23 mouse cellular contexts compared by ENCODE assay signal in the genomic region with DNA sequence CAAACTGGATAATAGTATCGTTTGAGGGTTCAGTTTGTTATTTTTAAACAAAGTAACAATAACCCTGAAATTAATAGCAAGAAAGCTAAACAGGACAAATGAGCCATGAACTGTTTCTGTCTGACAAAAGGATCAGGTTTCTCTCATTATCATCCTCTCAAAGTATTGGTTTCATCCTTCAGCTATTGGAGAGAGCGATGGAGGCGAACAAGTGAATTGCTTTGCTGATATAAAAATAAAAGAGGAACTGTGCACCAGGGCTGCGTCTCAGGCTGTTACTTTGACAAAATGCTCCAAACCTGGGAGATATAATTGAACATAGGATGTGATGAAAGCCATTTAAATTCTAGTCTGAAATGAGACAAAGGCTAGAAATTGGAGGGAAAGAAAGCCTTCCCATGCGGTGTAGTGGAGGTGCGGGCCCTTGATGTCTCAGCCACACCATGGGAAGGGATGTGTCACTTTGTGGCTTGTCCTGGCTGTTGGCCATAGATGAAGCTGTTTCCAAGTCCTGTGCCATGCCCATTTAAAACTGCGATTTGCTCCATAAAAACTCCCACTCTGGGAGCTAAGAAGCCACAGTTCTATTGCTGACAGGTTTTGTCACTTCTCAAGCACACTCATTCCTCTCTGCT.
DNase-seq lines count a peak whose midpoint lies in the region; ATAC-seq lines count a peak whose summit lies in the region.
"Had no signal": no experiment of that assay in that cellular context is flagged by ENCODE, and none has a peak within 500 bp of the region (broad histone marks: within the 10 kb centered on the region; RNA-seq: fewer than 3 reads in every experiment).

No protein-coding gene starts in this region.

- H3K36me3 ChIP-seq in kidney, embryonic 14.5 days (ENCODE audit: control insufficient read depth, insufficient read depth, low read length), result no peaks in the 10 kb centered on the region
- H3K36me3 ChIP-seq in kidney, embryonic 16.5 days (ENCODE audit: insufficient read depth, low read length), result no peaks in the 10 kb centered on the region
- H3K36me3 ChIP-seq: embryonic facial prominence, embryonic 13.5 days; embryonic facial prominence, embryonic 15.5 days; forebrain, embryonic 10.5 days; forebrain, embryonic 12.5 days had no signal

- peak; percentile 68 for ATAC-seq in kidney, embryonic 14.5 days (ENCODE audit: low FRiP score, low TSS enrichment)
- ATAC-seq in kidney, embryonic 16.5 days (ENCODE audit: low FRiP score, low TSS enrichment), result peak; percentile 64; the same call in 1 of the 2 replicates
- ATAC-seq: forebrain, embryonic 14.5 days; forebrain, embryonic 16.5 days had no signal

- H3K27me3 ChIP-seq in kidney, embryonic 14.5 days (ENCODE audit: control insufficient read depth, insufficient read depth, low read length), result no peaks in the 10 kb centered on the region
- H3K27me3 ChIP-seq in kidney, embryonic 16.5 days (ENCODE audit: insufficient read depth, low read length), result no peaks in the 10 kb centered on the region
- H3K27me3 ChIP-seq: embryonic facial prominence, embryonic 13.5 days; embryonic facial prominence, embryonic 15.5 days; forebrain, embryonic 12.5 days had no signal

- intact Hi-C loops in left cerebral cortex, postnatal 4 days (cut with DNase I), result no loop called here

- no peak overlapping the region for H3K4me3 ChIP-seq in kidney, embryonic 14.5 days (ENCODE audit: low read length)
- no peak overlapping the region for H3K4me3 ChIP-seq in kidney, embryonic 16.5 days (ENCODE audit: low read length)
- H3K4me3 ChIP-seq: embryonic facial prominence, embryonic 13.5 days; embryonic facial prominence, embryonic 15.5 days; erythroblast, embryonic 14.5 days; forebrain, embryonic 10.5 days; forebrain, embryonic 12.5 days had no signal

- no peak overlapping the region for H3K9ac ChIP-seq in kidney, embryonic 14.5 days (ENCODE audit: low read depth, low read length)
- H3K9ac ChIP-seq in kidney, embryonic 16.5 days (replicated peaks; ENCODE audit: low read length), result no peak overlapping the region
- H3K9ac ChIP-seq: embryonic facial prominence, embryonic 13.5 days; embryonic facial prominence, embryonic 15.5 days; forebrain, embryonic 12.5 days had no signal

- no peak overlapping the region for H3K4me2 ChIP-seq in kidney, embryonic 14.5 days (replicated peaks; ENCODE audit: low read depth, low read length)
- H3K4me2 ChIP-seq in kidney, embryonic 16.5 days (replicated peaks; ENCODE audit: low read depth, low read length), result no peak overlapping the region
- H3K4me2 ChIP-seq: embryonic facial prominence, embryonic 13.5 days; embryonic facial prominence, embryonic 15.5 days; forebrain, embryonic 12.5 days had no signal

- no peak for DNase-seq in kidney, postnatal 4 days
- no peak for DNase-seq in kidney, postnatal 25 days
- DNase-seq in left cerebral cortex, postnatal 4 days, result peak; percentile 3
- no peak for DNase-seq in left cerebral cortex, adult 8-10 months (ENCODE audit: low spot score in 2 of 2)
- peak; percentile 10 for DNase-seq in retina, embryonic 14.5 days (ENCODE audit: low spot score)
- no peak for DNase-seq in retina, postnatal 1 day
- DNase-seq: adrenal gland, adult 2 months; adrenal gland, postnatal 10 days; adrenal gland, postnatal 25 days; cerebellum, adult 11-12 months; cerebellum, adult 2 months; cerebellum, adult 9-10 months; cerebellum, postnatal 36 days; embryo, embryonic 11 days had no signal

- no peak overlapping the region for H3K27ac ChIP-seq in kidney, embryonic 14.5 days (ENCODE audit: low read depth, low read length)
- H3K27ac ChIP-seq in kidney, embryonic 16.5 days (ENCODE audit: low read length), result no peak overlapping the region
- H3K27ac ChIP-seq: embryonic facial prominence, embryonic 13.5 days; embryonic facial prominence, embryonic 15.5 days; forebrain, embryonic 10.5 days; forebrain, embryonic 12.5 days had no signal

- no peaks in the 10 kb centered on the region for H3K9me3 ChIP-seq in kidney, embryonic 14.5 days (ENCODE audit: control insufficient read depth, low read length)
- no peaks in the 10 kb centered on the region for H3K9me3 ChIP-seq in kidney, embryonic 16.5 days (ENCODE audit: low read length)
- H3K9me3 ChIP-seq: embryonic facial prominence, embryonic 13.5 days; embryonic facial prominence, embryonic 15.5 days; forebrain, embryonic 10.5 days; forebrain, embryonic 12.5 days had no signal

- 0 out of 2 replicates have a peak, but pooled peaks cover 3% of the 10 kb centered on the region for H3K4me1 ChIP-seq in kidney, embryonic 14.5 days (ENCODE audit: control insufficient read depth, insufficient read depth, low read length)
- H3K4me1 ChIP-seq in kidney, embryonic 16.5 days (ENCODE audit: insufficient read depth, low read length), result no peaks in the 10 kb centered on the region
- H3K4me1 ChIP-seq: embryonic facial prominence, embryonic 15.5 days had no signal

- 56% methylated on average over 7 of the region's 7 CpGs for WGBS in kidney, embryonic 14.5 days
- WGBS in kidney, embryonic 16.5 days, result 53% methylated on average over 7 of the region's 7 CpGs

Comparison
In these comparisons a context has a peak if more than half of its experiments do, and no peak if none do; other contexts are left out.
1. DNase-seq: peak in left cerebral cortex, postnatal 4 days (single experiment) and retina, embryonic 14.5 days (single experiment); none in kidney, postnatal 4 days (0 of 2), kidney, postnatal 25 days (0 of 2), left cerebral cortex, adult 8-10 months (0 of 2) and retina, postnatal 1 day (single experiment).